ENCODE assay signal across 16 mouse cellular contexts in genomic region chr1:157957506-157957905, GRCm38 (mm10).
"Had no signal": no experiment of that assay in that cellular context is flagged by ENCODE, and none has a peak within 500 bp of the region (broad histone marks: within the 10 kb centered on the region; RNA-seq: fewer than 3 reads in every experiment).

No protein-coding gene starts in this region.

- H3K9ac ChIP-seq: neural tube, embryonic 13.5 days; neural tube, embryonic 15.5 days; stomach, embryonic 15.5 days had no signal

- H3K9me3 ChIP-seq: neural tube, embryonic 13.5 days; neural tube, embryonic 15.5 days; stomach, embryonic 15.5 days had no signal

- H3K4me1 ChIP-seq: neural tube, embryonic 13.5 days; neural tube, embryonic 15.5 days; stomach, embryonic 15.5 days had no signal

- H3K4me3 ChIP-seq: neural tube, embryonic 13.5 days; neural tube, embryonic 15.5 days; stomach, embryonic 15.5 days had no signal

- H3K27ac ChIP-seq: neural tube, embryonic 13.5 days; neural tube, embryonic 15.5 days; stomach, embryonic 15.5 days; stomach, postnatal 0 days had no signal

- H3K27me3 ChIP-seq: neural tube, embryonic 13.5 days; neural tube, embryonic 15.5 days; stomach, embryonic 15.5 days had no signal

- H3K4me2 ChIP-seq: neural tube, embryonic 13.5 days; neural tube, embryonic 15.5 days; stomach, embryonic 15.5 days had no signal

- DNase-seq: retina, postnatal 1 day; right cerebral cortex, adult 18-20 months; right cerebral cortex, postnatal 14 days; right cerebral cortex, postnatal 25 days; right cerebral cortex, postnatal 4 days; spleen, adult 18-20 months; thymus, adult 18-20 months; thymus, adult 2 months; thymus, postnatal 14 days; thymus, postnatal 25 days; thymus, postnatal 36 days; thymus, postnatal 4 days had no signal

- H3K36me3 ChIP-seq: neural tube, embryonic 13.5 days; neural tube, embryonic 15.5 days; stomach, embryonic 15.5 days had no signal
